Mouse (Mus musculus): ENCODE data around the gene Chga. TPM values are rescaled to one million over a fixed set of nuclear protein-coding genes. Genes with fewer than 3 reads are reported as not detected.

Gene Chga
- polyA plus RNA-seq, 1 experiment = 0.25 TPM

- Histone ChIP-seq H3K4me1 (ENCODE audit: control insufficient read depth, insufficient read depth, low read length) (peaks cover 8% of the 10 kb centered on the region), H3K4me3 (replicated peaks; ENCODE audit: extremely low read depth, low read depth, low read length) (no peak overlapping the region)
- 15% methylated on average over 13 of the region's 13 CpGs for WGBS
- TF ChIP-seq POLR2A (IDR thresholded peaks at IDR 0.05; ENCODE audit: borderline replicate concordance, extremely low read depth, low read depth, low read length) (no peak), CTCF (IDR thresholded peaks at IDR 0.05; ENCODE audit: insufficient read depth, low read length) (no peak)
- DNase-seq = peak; percentile 57
These were observed 32.9 kb upstream of the Chga start for GRCm38 (mm10) chr12:102521777-102522319.

- 39% methylated on average over 3 of the region's 3 CpGs for WGBS
- no peak for DNase-seq
- Histone ChIP-seq H3K4me3 (replicated peaks; ENCODE audit: extremely low read depth, low read depth, low read length) (no peak overlapping the region), H3K4me1 (ENCODE audit: control insufficient read depth, insufficient read depth, low read length) (peaks cover 8% of the 10 kb centered on the region)
- TF ChIP-seq CTCF (IDR thresholded peaks at IDR 0.05; ENCODE audit: insufficient read depth, low read length) (no peak), POLR2A (IDR thresholded peaks at IDR 0.05; ENCODE audit: borderline replicate concordance, extremely low read depth, low read depth, low read length) (no peak)
These were observed 30.6 kb upstream of the Chga start for GRCm38 (mm10) chr12:102524216-102524615.

GRCm38 (mm10) chr12:102524760-102525159, 30.0 kb upstream of the Chga start:
- WGBS = 26% methylated on average over 6 of the region's 6 CpGs
- TF ChIP-seq CTCF (IDR thresholded peaks at IDR 0.05; ENCODE audit: insufficient read depth, low read length) = peak; percentile 29; the same call in 1 of the 2 replicates
- no peak for TF ChIP-seq POLR2A (IDR thresholded peaks at IDR 0.05; ENCODE audit: borderline replicate concordance, extremely low read depth, low read depth, low read length)
- H3K4me1 ChIP-seq (ENCODE audit: control insufficient read depth, insufficient read depth, low read length) = peaks cover 8% of the 10 kb centered on the region
- no peak overlapping the region for H3K4me3 ChIP-seq (replicated peaks; ENCODE audit: extremely low read depth, low read depth, low read length)
- DNase-seq = no peak

GRCm38 (mm10) chr12:102527989-102528388, 26.8 kb upstream of the Chga start:
- DNase-seq = no peak
- TF ChIP-seq CTCF (IDR thresholded peaks at IDR 0.05; ENCODE audit: insufficient read depth, low read length) = no peak
- no peak for TF ChIP-seq POLR2A (IDR thresholded peaks at IDR 0.05; ENCODE audit: borderline replicate concordance, extremely low read depth, low read depth, low read length)
- no peaks in the 10 kb centered on the region for H3K4me1 ChIP-seq (ENCODE audit: control insufficient read depth, insufficient read depth, low read length)
- no peak overlapping the region for H3K4me3 ChIP-seq (replicated peaks; ENCODE audit: extremely low read depth, low read depth, low read length)
- WGBS = 66% methylated on average over 5 of the region's 5 CpGs

GRCm38 (mm10) chr12:102535796-102536195, 19.0 kb upstream of the Chga start:
- WGBS = 68% methylated on average over 1 of the region's 1 CpGs
- no peak for DNase-seq
- no peaks in the 10 kb centered on the region for H3K4me1 ChIP-seq (ENCODE audit: control insufficient read depth, insufficient read depth, low read length)
- TF ChIP-seq CTCF (IDR thresholded peaks at IDR 0.05; ENCODE audit: insufficient read depth, low read length) (no peak), POLR2A (IDR thresholded peaks at IDR 0.05; ENCODE audit: borderline replicate concordance, extremely low read depth, low read depth, low read length) (no peak)
- H3K4me3 ChIP-seq (replicated peaks; ENCODE audit: extremely low read depth, low read depth, low read length) = no peak overlapping the region

- DNase-seq = no peak
- WGBS = 71% methylated on average over 8 of the region's 8 CpGs
- Histone ChIP-seq H3K4me3 (replicated peaks; ENCODE audit: extremely low read depth, low read depth, low read length) (no peak overlapping the region), H3K4me1 (ENCODE audit: control insufficient read depth, insufficient read depth, low read length) (no peaks in the 10 kb centered on the region)
- TF ChIP-seq POLR2A (IDR thresholded peaks at IDR 0.05; ENCODE audit: borderline replicate concordance, extremely low read depth, low read depth, low read length) = no peak
- no peak for TF ChIP-seq CTCF (IDR thresholded peaks at IDR 0.05; ENCODE audit: insufficient read depth, low read length)
These were observed 14.5 kb upstream of the Chga start for GRCm38 (mm10) chr12:102540278-102540677.

GRCm38 (mm10) chr12:102541168-102541567, 13.6 kb upstream of the Chga start:
- Histone ChIP-seq H3K4me1 (ENCODE audit: control insufficient read depth, insufficient read depth, low read length) (no peaks in the 10 kb centered on the region), H3K4me3 (replicated peaks; ENCODE audit: extremely low read depth, low read depth, low read length) (no peak overlapping the region)
- WGBS = 93% methylated on average over 7 of the region's 7 CpGs

GRCm38 (mm10) chr12:102545122-102545521, 9.6 kb upstream of the Chga start:
- no peaks in the 10 kb centered on the region for H3K4me1 ChIP-seq (ENCODE audit: control insufficient read depth, insufficient read depth, low read length)
- TF ChIP-seq CTCF (IDR thresholded peaks at IDR 0.05; ENCODE audit: insufficient read depth, low read length) (no peak), POLR2A (IDR thresholded peaks at IDR 0.05; ENCODE audit: borderline replicate concordance, extremely low read depth, low read depth, low read length) (no peak)
- no peak for DNase-seq
- H3K4me3 ChIP-seq (replicated peaks; ENCODE audit: extremely low read depth, low read depth, low read length) = no peak overlapping the region
- WGBS = 52% methylated on average over 6 of the region's 6 CpGs

More at GRCm38 (mm10) chr12:102541168-102541567, 13.6 kb upstream of the Chga start:
- no peak for DNase-seq
- TF ChIP-seq POLR2A (IDR thresholded peaks at IDR 0.05; ENCODE audit: borderline replicate concordance, extremely low read depth, low read depth, low read length) = no peak
- TF ChIP-seq CTCF (IDR thresholded peaks at IDR 0.05; ENCODE audit: insufficient read depth, low read length) = no peak

GRCm38 (mm10) chr12:102550529-102550928, 4.2 kb upstream of the Chga start:
- no peaks in the 10 kb centered on the region for H3K4me1 ChIP-seq (ENCODE audit: control insufficient read depth, insufficient read depth, low read length)
- peak; percentile 64 for DNase-seq
- TF ChIP-seq CTCF (IDR thresholded peaks at IDR 0.05; ENCODE audit: insufficient read depth, low read length) (no peak), POLR2A (IDR thresholded peaks at IDR 0.05; ENCODE audit: borderline replicate concordance, extremely low read depth, low read depth, low read length) (no peak)
- H3K4me3 ChIP-seq (replicated peaks; ENCODE audit: extremely low read depth, low read depth, low read length) = no peak overlapping the region
- WGBS = 4% methylated on average over 11 of the region's 11 CpGs

GRCm38 (mm10) chr12:102551186-102551585, 3.6 kb upstream of the Chga start:
- WGBS = 77% methylated on average over 3 of the region's 3 CpGs
- no peak for DNase-seq
- TF ChIP-seq POLR2A (IDR thresholded peaks at IDR 0.05; ENCODE audit: borderline replicate concordance, extremely low read depth, low read depth, low read length) (no peak), CTCF (IDR thresholded peaks at IDR 0.05; ENCODE audit: insufficient read depth, low read length) (no peak)
- no peak overlapping the region for H3K4me3 ChIP-seq (replicated peaks; ENCODE audit: extremely low read depth, low read depth, low read length)
- H3K4me1 ChIP-seq (ENCODE audit: control insufficient read depth, insufficient read depth, low read length) = no peaks in the 10 kb centered on the region

Data from lung, adult 2 months (tissue).